ENCODE assay signal across 12 mouse cellular contexts in genomic region chr4:149526330-149526729, GRCm38 (mm10). TPM values are rescaled to one million over a fixed set of nuclear protein-coding genes. Genes with fewer than 3 reads are reported as not detected.
DNase-seq lines count a peak whose midpoint lies in the region; ATAC-seq and TF ChIP-seq lines count a peak whose summit lies in the region.
"Had no signal": no experiment of that assay in that cellular context is flagged by ENCODE, and none has a peak within 500 bp of the region (broad histone marks: within the 10 kb centered on the region; RNA-seq: fewer than 3 reads in every experiment).

No protein-coding gene starts in this region.

- intact Hi-C loops in heart, postnatal 10 days (cut with DNase I): no loop called here

- no peak for TF ChIP-seq CTCF in forebrain, postnatal 0 days (IDR thresholded peaks at IDR 0.05; ENCODE audit: low read depth)
- no peak for TF ChIP-seq CTCF in lung, embryonic 14.5 days (IDR thresholded peaks at IDR 0.05; ENCODE audit: low read depth)

- H3K27ac ChIP-seq in forebrain, embryonic 11.5 days (ENCODE audit: low read depth, low read length): no peak overlapping the region
- no peak overlapping the region for H3K27ac ChIP-seq in forebrain, postnatal 0 days (ENCODE audit: low read depth, low read length)
- H3K27ac ChIP-seq in lung, embryonic 14.5 days (ENCODE audit: low read depth): no peak overlapping the region

- H3K4me2 ChIP-seq in forebrain, embryonic 11.5 days (ENCODE audit: low read depth, low read length, severe bottlenecking): no peak overlapping the region
- H3K4me2 ChIP-seq in forebrain, postnatal 0 days (ENCODE audit: low read depth): no peak overlapping the region
- no peak overlapping the region for H3K4me2 ChIP-seq in lung, embryonic 14.5 days

- no peaks in the 10 kb centered on the region for H3K27me3 ChIP-seq in forebrain, embryonic 11.5 days (ENCODE audit: control insufficient read depth, insufficient read depth, low read length)
- no peaks in the 10 kb centered on the region for H3K27me3 ChIP-seq in forebrain, postnatal 0 days (ENCODE audit: insufficient read depth, low read length)
- H3K27me3 ChIP-seq in lung, embryonic 14.5 days (ENCODE audit: insufficient read depth, low read length): no peaks in the 10 kb centered on the region

- no peak overlapping the region for H3K9ac ChIP-seq in forebrain, embryonic 11.5 days (ENCODE audit: low read length)
- H3K9ac ChIP-seq in forebrain, postnatal 0 days: no peak overlapping the region
- no peak overlapping the region for H3K9ac ChIP-seq in lung, embryonic 14.5 days

- 31% methylated on average over 7 of the region's 7 CpGs for WGBS in forebrain, embryonic 11.5 days
- 17% methylated on average over 7 of the region's 7 CpGs for WGBS in forebrain, postnatal 0 days
- WGBS in lung, embryonic 14.5 days: 35% methylated on average over 7 of the region's 7 CpGs

- no peak overlapping the region for H3K4me3 ChIP-seq in forebrain, embryonic 11.5 days (ENCODE audit: low read depth, low read length)
- no peak overlapping the region for H3K4me3 ChIP-seq in forebrain, postnatal 0 days (ENCODE audit: low read depth, low read length)
- no peak overlapping the region for H3K4me3 ChIP-seq in lung, embryonic 14.5 days (ENCODE audit: low read depth, low read length)

- H3K9me3 ChIP-seq in forebrain, embryonic 11.5 days (ENCODE audit: control insufficient read depth, low read length): no peaks in the 10 kb centered on the region
- no peaks in the 10 kb centered on the region for H3K9me3 ChIP-seq in forebrain, postnatal 0 days (ENCODE audit: low read length)
- H3K9me3 ChIP-seq in lung, embryonic 14.5 days (ENCODE audit: low read depth, low read length): no peaks in the 10 kb centered on the region

- ATAC-seq in forebrain, embryonic 11.5 days (replicated peaks; ENCODE audit: low FRiP score): 0 out of 2 replicates have a peak, but pooled peaks have one; percentile 44
- ATAC-seq in forebrain, postnatal 0 days: no peak
- no peak for ATAC-seq in lung, embryonic 14.5 days (ENCODE audit: insufficient read depth)
- ATAC-seq in erythroblast, adult 5-6 weeks (replicated peaks; ENCODE audit: low FRiP score, poor library complexity, severe bottlenecking): no peak

- no peak for DNase-seq in forebrain, embryonic 11.5 days (ENCODE audit: low spot score)
- DNase-seq in forebrain, postnatal 0 days: no peak
- DNase-seq in lung, embryonic 14.5 days: peak; percentile 43
- no peak for DNase-seq in lung, postnatal 4 days
- peak; percentile 70 for DNase-seq in heart, postnatal 10 days
- DNase-seq in retina, postnatal 1 day: peak; percentile 64
- DNase-seq in cerebellum, adult 9-11 months: no peak
- DNase-seq: adrenal gland, adult 8-10 months had no signal

- H3K4me1 ChIP-seq in forebrain, embryonic 11.5 days (replicated peaks; ENCODE audit: control insufficient read depth, insufficient read depth, low read length): peaks cover 5% of the 10 kb centered on the region
- no peaks in the 10 kb centered on the region for H3K4me1 ChIP-seq in forebrain, postnatal 0 days (ENCODE audit: insufficient read depth)
- peaks cover 3% of the 10 kb centered on the region; the same call in 1 of the 2 replicates for H3K4me1 ChIP-seq in lung, embryonic 14.5 days (ENCODE audit: insufficient read depth)

- no peaks in the 10 kb centered on the region for H3K36me3 ChIP-seq in forebrain, embryonic 11.5 days (ENCODE audit: control insufficient read depth, insufficient read depth, low read length)
- 0 out of 2 replicates have a peak, but pooled peaks cover 5% of the 10 kb centered on the region for H3K36me3 ChIP-seq in forebrain, postnatal 0 days (ENCODE audit: insufficient read depth)
- no peaks in the 10 kb centered on the region for H3K36me3 ChIP-seq in lung, embryonic 14.5 days (ENCODE audit: insufficient read depth)

RNA-seq across cellular contexts. Expression of gene Ctnnbip1, which starts 8.3 kb away (rescaled TPM):
- polyA plus RNA-seq in forebrain, embryonic 11.5 days (2014; fragmentation: Nextera tagmentation; extraction: Ambion mirVana): 71.7 and 72.1 TPM in 2 replicates
- 98.6 and 105 TPM in 2 replicates for total RNA-seq in forebrain, postnatal 0 days (2014; rRNA removed)
- polyA plus RNA-seq in forebrain, postnatal 0 days (2015; fragmentation: Nextera tagmentation; extraction: Ambion mirVana): 126 and 134 TPM in 2 replicates
- polyA plus RNA-seq in lung, embryonic 14.5 days (2014; fragmentation: Nextera tagmentation; extraction: Ambion mirVana): 65.3 and 65.4 TPM in 2 replicates
- 10 to 100 TPM; 57.2 to 63.7 TPM for total RNA-seq in heart, postnatal 10 days (2021)
- 4.6 TPM in 1 of 2 replicates, not detected in the other for total RNA-seq in erythroblast, adult 5-6 weeks (2015; ENCODE audit: low replicate concordance)
- total RNA-seq in erythroblast, adult 5-6 weeks (2017; ENCODE audit: low replicate concordance): 2.2 and 4.6 TPM in 2 replicates

RNA-seq across cellular contexts. Expression of gene Lzic, which starts 41.3 kb away (rescaled TPM):
- 55.6 and 57.6 TPM in 2 replicates for polyA plus RNA-seq in forebrain, embryonic 11.5 days (2014; fragmentation: Nextera tagmentation; extraction: Ambion mirVana)
- total RNA-seq in forebrain, postnatal 0 days (2014; rRNA removed): 44.2 and 62.5 TPM in 2 replicates
- 38.9 and 46.9 TPM in 2 replicates for polyA plus RNA-seq in forebrain, postnatal 0 days (2015; fragmentation: Nextera tagmentation; extraction: Ambion mirVana)
- 51.1 and 52.8 TPM in 2 replicates for polyA plus RNA-seq in lung, embryonic 14.5 days (2014; fragmentation: Nextera tagmentation; extraction: Ambion mirVana)
- 10 to 100 TPM; 54.9 to 59.9 TPM for total RNA-seq in heart, postnatal 10 days (2021)
- 4.8 and 5.4 TPM in 2 replicates for total RNA-seq in erythroblast, adult 5-6 weeks (2015; ENCODE audit: low replicate concordance)
- 6.1 and 23.2 TPM in 2 replicates for total RNA-seq in erythroblast, adult 5-6 weeks (2017; ENCODE audit: low replicate concordance)

RNA-seq across cellular contexts. Expression of gene Nmnat1, which starts 41.3 kb away (rescaled TPM):
- polyA plus RNA-seq in forebrain, embryonic 11.5 days (2014; fragmentation: Nextera tagmentation; extraction: Ambion mirVana): 17.3 and 19.5 TPM in 2 replicates
- 3.6 and 6.5 TPM in 2 replicates for total RNA-seq in forebrain, postnatal 0 days (2014; rRNA removed)
- 4.8 and 6.4 TPM in 2 replicates for polyA plus RNA-seq in forebrain, postnatal 0 days (2015; fragmentation: Nextera tagmentation; extraction: Ambion mirVana)
- polyA plus RNA-seq in lung, embryonic 14.5 days (2014; fragmentation: Nextera tagmentation; extraction: Ambion mirVana): 12.0 and 12.5 TPM in 2 replicates
- 10 to 100 TPM; 20.0 to 20.5 TPM for total RNA-seq in heart, postnatal 10 days (2021)
- 0.58 and 3.1 TPM in 2 replicates for total RNA-seq in erythroblast, adult 5-6 weeks (2015; ENCODE audit: low replicate concordance)
- 0.84 and 1.2 TPM in 2 replicates for total RNA-seq in erythroblast, adult 5-6 weeks (2017; ENCODE audit: low replicate concordance)

RNA-seq across cellular contexts. Expression of gene Tmem274, which starts 49.2 kb away (rescaled TPM):
- 0.99 TPM in 1 of 2 replicates, not detected in the other for polyA plus RNA-seq in forebrain, embryonic 11.5 days (2014; fragmentation: Nextera tagmentation; extraction: Ambion mirVana)
- total RNA-seq in forebrain, postnatal 0 days (2014; rRNA removed): not detected in 2 replicates
- polyA plus RNA-seq in forebrain, postnatal 0 days (2015; fragmentation: Nextera tagmentation; extraction: Ambion mirVana): not detected in 2 replicates
- polyA plus RNA-seq in lung, embryonic 14.5 days (2014; fragmentation: Nextera tagmentation; extraction: Ambion mirVana): 0.32 TPM in 1 of 2 replicates, not detected in the other
- total RNA-seq in heart, postnatal 10 days (2021): not detected
- not detected in 2 replicates for total RNA-seq in erythroblast, adult 5-6 weeks (2015; ENCODE audit: low replicate concordance)
- not detected in 2 replicates for total RNA-seq in erythroblast, adult 5-6 weeks (2017; ENCODE audit: low replicate concordance)
- total RNA-seq: adrenal gland, adult 8-10 months; left cerebral cortex, postnatal 14 days had no signal
- polyA plus RNA-seq: C2C12; spleen, adult 2 months had no signal

RNA-seq across cellular contexts. Expression of gene Clstn1, which starts 59.9 kb away (rescaled TPM):
- polyA plus RNA-seq in forebrain, embryonic 11.5 days (2014; fragmentation: Nextera tagmentation; extraction: Ambion mirVana): 48.1 and 48.4 TPM in 2 replicates
- total RNA-seq in forebrain, postnatal 0 days (2014; rRNA removed): 367 and 451 TPM in 2 replicates
- polyA plus RNA-seq in forebrain, postnatal 0 days (2015; fragmentation: Nextera tagmentation; extraction: Ambion mirVana): 142 and 179 TPM in 2 replicates
- polyA plus RNA-seq in lung, embryonic 14.5 days (2014; fragmentation: Nextera tagmentation; extraction: Ambion mirVana): 45.3 and 45.7 TPM in 2 replicates
- 10 to 100 TPM; 84.3 to 88.1 TPM for total RNA-seq in heart, postnatal 10 days (2021)
- total RNA-seq in erythroblast, adult 5-6 weeks (2015; ENCODE audit: low replicate concordance): 0.58 and 1.3 TPM in 2 replicates
- 1.8 and 2.4 TPM in 2 replicates for total RNA-seq in erythroblast, adult 5-6 weeks (2017; ENCODE audit: low replicate concordance)

Comparison
In these comparisons a context has a peak if more than half of its experiments do, and no peak if none do; other contexts are left out.
1. DNase-seq: peak in lung, embryonic 14.5 days (single experiment), heart, postnatal 10 days (2 of 2) and retina, postnatal 1 day (single experiment); none in forebrain, embryonic 11.5 days (single experiment), forebrain, postnatal 0 days (single experiment), lung, postnatal 4 days (0 of 2) and cerebellum, adult 9-11 months (single experiment).
2. RNA of gene Ctnnbip1, which starts 8.3 kb away (total RNA-seq): 98.6 to 105 TPM in forebrain, postnatal 0 days and 57.2 to 63.7 TPM in heart, postnatal 10 days; 2.2 to 4.6 TPM in erythroblast, adult 5-6 weeks; every median in the first group is over 10 times any median in the second.